Mouse (Mus musculus) erythroblast, embryonic 14.5 days (primary cell): ENCODE measurements around the gene Icos.

Experiments
- GATA1 ChIP-seq: IDR thresholded peaks from 2 replicates; pipeline ENCODE4 v1.6.1; 2012; ENCODE audit warnings: low read length, inconsistent platforms, mixed read lengths
- TAL1 ChIP-seq: IDR thresholded peaks from 3 replicates; pipeline ENCODE4 v1.6.1; 2012; ENCODE audit warnings: low read length, inconsistent platforms, mixed read lengths

GRCm38 (mm10) chr1:60953686-60954085 is 24.0 kb upstream of the Icos start:
- TF ChIP-seq GATA1 (no peak), TAL1 (no peak)
